Mouse (Mus musculus) thymus, adult 2 months (tissue): ENCODE measurements around the gene Ccdc155. TPM values are rescaled to one million over a fixed set of nuclear protein-coding genes. Genes with fewer than 3 reads are reported as not detected.

Source experiments
- DNase-seq: peaks from one replicate; pipeline ENCODE4 v3.0.0; 2021
- H3K27ac ChIP-seq: fragments of 200-500 bp; 2 replicates; pipeline ENCODE4 v1.5.1; 2012; ENCODE audit warnings: low read length, control low read depth; ENCODE audit not compliant: control insufficient read depth, insufficient read depth
- H3K27me3 ChIP-seq: fragments of 200-500 bp; 2 replicates; pipeline ENCODE4 v1.6.1; 2012; ENCODE audit warnings: mild to moderate bottlenecking, low read length, moderate library complexity, mixed read lengths; ENCODE audit not compliant: control insufficient read depth, insufficient read depth
- H3K36me3 ChIP-seq: fragments of 200-500 bp; 2 replicates; pipeline ENCODE4 v1.6.1; 2012; ENCODE audit warnings: mild to moderate bottlenecking, low read length, moderate library complexity; ENCODE audit not compliant: control insufficient read depth, insufficient read depth
- H3K4me1 ChIP-seq: fragments of 200-500 bp; replicated peaks from 2 replicates; pipeline ENCODE4 v1.6.1; 2012; ENCODE audit warnings: low read length; ENCODE audit not compliant: control insufficient read depth, insufficient read depth
- H3K4me3 ChIP-seq: fragments of 200-500 bp; 2 replicates; pipeline ENCODE4 v1.5.1; 2012; ENCODE audit warnings: mild to moderate bottlenecking, low read length, control low read depth, moderate library complexity; ENCODE audit not compliant: control insufficient read depth, insufficient read depth
- CTCF ChIP-seq: fragments of 200-500 bp; IDR thresholded peaks from 2 replicates; pipeline ENCODE4 v1.5.1; 2012; ENCODE audit warnings: mild to moderate bottlenecking, control low read depth, low read length, moderate library complexity, borderline replicate concordance; ENCODE audit not compliant: control insufficient read depth, poor library complexity, insufficient read depth; ENCODE audit errors: extremely low read depth
- POLR2A ChIP-seq: fragments of 200-500 bp; IDR thresholded peaks from 2 replicates; pipeline ENCODE4 v1.6.1; 2012; ENCODE audit warnings: mild to moderate bottlenecking, low read length, control low read depth, moderate library complexity; ENCODE audit not compliant: control insufficient read depth, poor library complexity, insufficient read depth; ENCODE audit errors: extremely low read depth
- WGBS: fragments of 180-500 bp; shearing (Covaris S2); methylation state at CpG from one replicate; pipeline ENCODE4 v1.1.7; 2018; 5-methylcytosine and 5-hydroxymethylcytosine counted together
- polyA plus RNA-seq: library from polyadenylated mRNA; depleted of rRNA; stranded (reverse); fragments of >200 nt; gene quantifications from 2 replicates; pipeline ENCODE4 v1.2.3, GENCODE M21; 2012

Gene Ccdc155
- polyA plus RNA-seq, 1 experiment: 0.32 TPM

GRCm38 (mm10) chr7:45192585-45193310, 11.9 kb downstream of the Ccdc155 start:
- no peak for DNase-seq
- Histone ChIP-seq H3K27ac (no peak overlapping the region), H3K4me3 (no peak overlapping the region), H3K36me3 (no peaks in the 10 kb centered on the region), H3K27me3 (no peaks in the 10 kb centered on the region), H3K4me1 (no peaks in the 10 kb centered on the region)
- 93% methylated on average over 7 of the region's 7 CpGs for WGBS
- TF ChIP-seq CTCF (no peak), POLR2A (no peak)

DNA sequence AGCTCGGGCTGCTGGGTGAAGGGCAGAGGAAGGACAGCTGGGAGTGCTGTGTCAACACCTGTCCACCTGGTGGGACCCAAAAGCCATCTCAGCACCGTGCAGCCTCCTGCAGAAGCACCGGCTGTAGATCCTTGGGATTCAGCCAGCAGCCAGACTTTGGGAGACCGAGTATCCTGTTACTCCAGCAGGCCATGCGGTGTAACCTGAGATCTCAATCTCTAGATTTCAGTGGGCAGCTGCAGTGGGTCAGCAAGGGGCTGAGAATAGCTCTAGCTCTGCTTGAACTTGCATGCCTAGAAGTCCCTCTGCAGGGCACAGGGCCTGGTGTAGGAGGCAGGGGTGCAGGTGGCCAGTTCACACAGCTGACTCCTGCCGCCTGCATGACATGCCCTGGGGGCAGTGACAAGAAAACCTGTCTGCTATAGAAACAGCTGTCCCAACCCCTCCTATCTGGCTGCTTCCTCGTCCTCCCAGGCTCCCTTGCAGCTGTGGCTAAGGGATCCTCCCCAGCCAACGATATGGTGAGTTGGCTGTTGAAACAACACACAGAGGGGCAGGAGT, 12.8 kb downstream of the Ccdc155 start:
- Histone ChIP-seq H3K27ac (no peak overlapping the region), H3K27me3 (no peaks in the 10 kb centered on the region), H3K36me3 (no peaks in the 10 kb centered on the region), H3K4me3 (no peak overlapping the region), H3K4me1 (no peaks in the 10 kb centered on the region)
- TF ChIP-seq POLR2A (no peak), CTCF (no peak)
- DNase-seq: no peak
- 53% methylated on average over 8 of the region's 8 CpGs for WGBS

GRCm38 (mm10) chr7:45191161-45191560, 13.5 kb downstream of the Ccdc155 start:
- Histone ChIP-seq H3K27me3 (no peaks in the 10 kb centered on the region), H3K4me3 (no peak overlapping the region), H3K36me3 (no peaks in the 10 kb centered on the region), H3K27ac (no peak overlapping the region), H3K4me1 (no peaks in the 10 kb centered on the region)
- WGBS: 76% methylated on average over 2 of the region's 2 CpGs
- TF ChIP-seq CTCF: no peak
- TF ChIP-seq POLR2A: no peak
- DNase-seq: no peak

GRCm38 (mm10) chr7:45190186-45190585, 14.5 kb downstream of the Ccdc155 start:
- DNase-seq: no peak
- no peaks in the 10 kb centered on the region for H3K4me1 ChIP-seq
- no peak for TF ChIP-seq CTCF
- no peak for TF ChIP-seq POLR2A
- no peaks in the 10 kb centered on the region for H3K27me3 ChIP-seq
- no peak overlapping the region for H3K27ac ChIP-seq
- no peaks in the 10 kb centered on the region for H3K36me3 ChIP-seq
- 94% methylated on average over 6 of the region's 6 CpGs for WGBS
- no peak overlapping the region for H3K4me3 ChIP-seq

- TF ChIP-seq POLR2A (no peak), CTCF (no peak)
- no peak overlapping the region for H3K4me3 ChIP-seq
- H3K4me1 ChIP-seq: no peaks in the 10 kb centered on the region
- H3K36me3 ChIP-seq: no peaks in the 10 kb centered on the region
- DNase-seq: no peak
- WGBS: 67% methylated on average over 16 of the region's 16 CpGs
- no peak overlapping the region for H3K27ac ChIP-seq
- no peaks in the 10 kb centered on the region; the same call in 1 of the 2 replicates for H3K27me3 ChIP-seq
These were observed 15.1 kb downstream of the Ccdc155 start for GRCm38 (mm10) chr7:45189600-45189999.

DNA sequence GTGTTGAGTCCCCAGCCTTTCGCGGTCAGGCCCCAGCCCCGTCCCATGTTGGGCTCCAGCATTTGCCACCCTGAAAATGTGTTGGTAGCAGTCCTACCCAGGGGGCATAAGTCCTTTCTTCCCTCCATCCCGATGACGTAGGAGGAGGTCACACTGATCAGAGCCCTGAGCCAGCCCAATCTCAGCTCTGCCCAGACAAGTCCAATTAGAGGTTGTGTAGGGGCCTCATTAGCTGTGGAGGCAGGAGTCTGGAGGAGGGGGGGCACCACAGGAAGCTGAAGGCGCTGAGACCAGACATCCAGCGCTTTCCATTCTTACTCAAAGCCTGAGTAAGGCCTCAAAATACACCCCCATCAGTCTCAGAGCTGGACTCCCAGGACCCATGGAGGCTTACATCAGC, 18.8 kb downstream of the Ccdc155 start:
- peaks cover 6% of the 10 kb centered on the region; the same call in 1 of the 2 replicates for H3K4me1 ChIP-seq
- TF ChIP-seq POLR2A: no peak
- no peak overlapping the region for H3K27ac ChIP-seq
- no peak overlapping the region for H3K4me3 ChIP-seq
- H3K27me3 ChIP-seq: peaks cover 4% of the 10 kb centered on the region
- 87% methylated on average over 7 of the region's 7 CpGs for WGBS
- H3K36me3 ChIP-seq: no peaks in the 10 kb centered on the region
- no peak for DNase-seq
